Mouse (Mus musculus): ENCODE measurements around the gene Rbks. TPM values are rescaled to one million over a fixed set of nuclear protein-coding genes. Genes with fewer than 3 reads are reported as not detected.
"Not testable (repeated sequence)": the region's sequence is repeated elsewhere in the genome, so short reads cannot be mapped to it uniquely, and the experiment has no call there.

Rbks gene
- polyA plus RNA-seq, 1 experiment from 2014 or later = 2.1 TPM

GRCm38 (mm10) chr5:31636636-31637253, 60.7 kb downstream of the Rbks start:
- Histone ChIP-seq H3K9ac (no peak overlapping the region), H3K27ac (no peak overlapping the region; the same call in 1 of the 2 replicates), H3K4me3 (no peak overlapping the region), H3K27me3 (no peaks in the 10 kb centered on the region), H3K4me2 (no peak overlapping the region), H3K36me3 (ENCODE audit: poor library complexity, severe bottlenecking) (peaks cover 5% of the 10 kb centered on the region; the same call in 1 of the 2 replicates), H3K9me3 (replicated peaks) (no peaks in the 10 kb centered on the region), H3K4me1 (peaks cover 9% of the 10 kb centered on the region)
- ATAC-seq = no peak
- 22% methylated on average over 9 of the region's 9 CpGs for WGBS

GRCm38 (mm10) chr5:31634679-31635078, 62.7 kb downstream of the Rbks start:
- no peak for ATAC-seq
- Histone ChIP-seq H3K4me1 (peaks cover 15% of the 10 kb centered on the region), H3K4me2 (no peak overlapping the region), H3K36me3 (ENCODE audit: poor library complexity, severe bottlenecking) (no peaks in the 10 kb centered on the region), H3K27ac (no peak overlapping the region), H3K27me3 (no peaks in the 10 kb centered on the region), H3K4me3 (no peak overlapping the region), H3K9me3 (replicated peaks) (no peaks in the 10 kb centered on the region), H3K9ac (no peak overlapping the region)
- 36% methylated on average over 5 of the region's 5 CpGs for WGBS

- no peak overlapping the region for H3K4me3 ChIP-seq
- H3K4me2 ChIP-seq = no peak overlapping the region
- no peak overlapping the region for H3K9ac ChIP-seq
- no peaks in the 10 kb centered on the region for H3K27me3 ChIP-seq
- peaks cover 15% of the 10 kb centered on the region for H3K4me1 ChIP-seq
- WGBS = 59% methylated on average over 4 of the region's 4 CpGs
- no peaks in the 10 kb centered on the region for H3K9me3 ChIP-seq (replicated peaks)
- ATAC-seq = no peak
- H3K27ac ChIP-seq = no peak overlapping the region
- no peaks in the 10 kb centered on the region for H3K36me3 ChIP-seq (ENCODE audit: poor library complexity, severe bottlenecking)
Observed at GRCm38 (mm10) chr5:31634161-31634560, 63.3 kb downstream of the Rbks start.

- H3K27me3 ChIP-seq; H3K4me2 ChIP-seq; H3K36me3 ChIP-seq (ENCODE audit: poor library complexity, severe bottlenecking); ATAC-seq; H3K27ac ChIP-seq; H3K9ac ChIP-seq; H3K9me3 ChIP-seq (replicated peaks); H3K4me3 ChIP-seq; H3K4me1 ChIP-seq: not testable (repeated sequence)
- 98% methylated on average over 4 of the region's 4 CpGs for WGBS
Observed at GRCm38 (mm10) chr5:31631169-31631568, 66.3 kb downstream of the Rbks start.

GRCm38 (mm10) chr5:31630064-31630463, 67.4 kb downstream of the Rbks start:
- Histone ChIP-seq H3K4me2 (no peak overlapping the region), H3K4me1 (0 out of 2 replicates have a peak, but pooled peaks cover 6% of the 10 kb centered on the region), H3K4me3 (no peak overlapping the region), H3K9ac (no peak overlapping the region), H3K36me3 (ENCODE audit: poor library complexity, severe bottlenecking) (no peaks in the 10 kb centered on the region), H3K27me3 (no peaks in the 10 kb centered on the region), H3K27ac (no peak overlapping the region), H3K9me3 (replicated peaks) (no peaks in the 10 kb centered on the region)
- ATAC-seq = no peak
- WGBS = 53% methylated on average over 5 of the region's 5 CpGs

GRCm38 (mm10) chr5:31628555-31628954, 68.9 kb downstream of the Rbks start:
- H3K9ac ChIP-seq = no peak overlapping the region
- H3K4me2 ChIP-seq = no peak overlapping the region
- H3K9me3 ChIP-seq (replicated peaks) = no peaks in the 10 kb centered on the region
- no peaks in the 10 kb centered on the region for H3K36me3 ChIP-seq (ENCODE audit: poor library complexity, severe bottlenecking)
- H3K27ac ChIP-seq = no peak overlapping the region
- no peak overlapping the region for H3K4me3 ChIP-seq
- WGBS = 89% methylated on average over 8 of the region's 8 CpGs
- H3K27me3 ChIP-seq = no peaks in the 10 kb centered on the region
- H3K4me1 ChIP-seq = 0 out of 2 replicates have a peak, but pooled peaks cover 6% of the 10 kb centered on the region
- ATAC-seq = no peak

GRCm38 (mm10) chr5:31627562-31628526, 69.6 kb downstream of the Rbks start:
- WGBS = 75% methylated on average over 9 of the region's 9 CpGs
- H3K36me3 ChIP-seq (ENCODE audit: poor library complexity, severe bottlenecking) = no peaks in the 10 kb centered on the region
- H3K4me1 ChIP-seq = 0 out of 2 replicates have a peak, but pooled peaks cover 6% of the 10 kb centered on the region
- no peak overlapping the region for H3K9ac ChIP-seq
- H3K27ac ChIP-seq = no peak overlapping the region
- H3K4me2 ChIP-seq = no peak overlapping the region
- no peak overlapping the region for H3K4me3 ChIP-seq
- H3K27me3 ChIP-seq = no peaks in the 10 kb centered on the region
- ATAC-seq = no peak
- H3K9me3 ChIP-seq (replicated peaks) = no peaks in the 10 kb centered on the region

- Histone ChIP-seq H3K4me3 (no peak overlapping the region), H3K36me3 (ENCODE audit: poor library complexity, severe bottlenecking) (peaks cover 6% of the 10 kb centered on the region; the same call in 1 of the 2 replicates), H3K9me3 (replicated peaks) (no peaks in the 10 kb centered on the region), H3K27ac (no peak overlapping the region), H3K9ac (no peak overlapping the region), H3K4me2 (no peak overlapping the region), H3K4me1 (0 out of 2 replicates have a peak, but pooled peaks cover 6% of the 10 kb centered on the region), H3K27me3 (no peaks in the 10 kb centered on the region)
- ATAC-seq = no peak
- 40% methylated on average over 3 of the region's 3 CpGs for WGBS
Observed at GRCm38 (mm10) chr5:31627117-31627516, 70.3 kb downstream of the Rbks start.

GRCm38 (mm10) chr5:31620326-31620725, 77.1 kb downstream of the Rbks start:
- Histone ChIP-seq H3K9ac (no peak overlapping the region), H3K4me3 (no peak overlapping the region), H3K9me3 (replicated peaks) (no peaks in the 10 kb centered on the region), H3K36me3 (ENCODE audit: poor library complexity, severe bottlenecking) (peaks cover 52% of the 10 kb centered on the region), H3K27ac (no peak overlapping the region), H3K4me1 (peaks cover 1% of the 10 kb centered on the region; the same call in 1 of the 2 replicates), H3K27me3 (no peaks in the 10 kb centered on the region), H3K4me2 (no peak overlapping the region)
- 93% methylated on average over 3 of the region's 3 CpGs for WGBS
- ATAC-seq = no peak

- 0 out of 2 replicates have a peak overlapping the region, but pooled peaks have one; percentile 54 for H3K27ac ChIP-seq
- no peak for ATAC-seq
Observed at GRCm38 (mm10) chr5:31614339-31615025, 82.9 kb downstream of the Rbks start.

GRCm38 (mm10) chr5:31613852-31614286, 83.6 kb downstream of the Rbks start:
- Histone ChIP-seq H3K36me3 (ENCODE audit: poor library complexity, severe bottlenecking) (peaks cover 24% of the 10 kb centered on the region), H3K9ac (peak overlapping the region; percentile 66), H3K27ac (peak overlapping the region; percentile 54), H3K4me2 (peak overlapping the region; percentile 73), H3K4me3 (peak overlapping the region; percentile 61), H3K9me3 (replicated peaks) (no peaks in the 10 kb centered on the region), H3K27me3 (no peaks in the 10 kb centered on the region), H3K4me1 (peaks cover 14% of the 10 kb centered on the region)
- under 1% methylated on average over 37 of the region's 37 CpGs for WGBS
- ATAC-seq = peak; percentile 97

More at GRCm38 (mm10) chr5:31614339-31615025, 82.9 kb downstream of the Rbks start:
- Histone ChIP-seq H3K36me3 (ENCODE audit: poor library complexity, severe bottlenecking) (peaks cover 30% of the 10 kb centered on the region), H3K4me2 (peak overlapping the region; percentile 73), H3K9ac (peak overlapping the region; percentile 66), H3K4me3 (peak overlapping the region; percentile 61), H3K4me1 (peaks cover 14% of the 10 kb centered on the region), H3K27me3 (no peaks in the 10 kb centered on the region), H3K9me3 (replicated peaks) (no peaks in the 10 kb centered on the region)
- WGBS = 52% methylated on average over 6 of the region's 6 CpGs
